Mouse (Mus musculus) T-helper 17 cell (primary cell): ENCODE data around the gene Ifitm10.
"Not testable (repeated sequence)": the region's sequence is repeated elsewhere in the genome, so short reads cannot be mapped to it uniquely, and the experiment has no call there.

ENCODE experiments used
- in situ Hi-C, 2 experiments: fragments of 300-600 bp; cut with MboI, MseI; formaldehyde crosslinking; loops; 1 replicate in 1 of 2; 2 replicates in 1 of 2; pipeline ENCODE4 v1.15.1; 2025; ENCODE audit warnings: high pct_unique_total_duplicates in 2 of 2

Gene Ifitm10

DNA sequence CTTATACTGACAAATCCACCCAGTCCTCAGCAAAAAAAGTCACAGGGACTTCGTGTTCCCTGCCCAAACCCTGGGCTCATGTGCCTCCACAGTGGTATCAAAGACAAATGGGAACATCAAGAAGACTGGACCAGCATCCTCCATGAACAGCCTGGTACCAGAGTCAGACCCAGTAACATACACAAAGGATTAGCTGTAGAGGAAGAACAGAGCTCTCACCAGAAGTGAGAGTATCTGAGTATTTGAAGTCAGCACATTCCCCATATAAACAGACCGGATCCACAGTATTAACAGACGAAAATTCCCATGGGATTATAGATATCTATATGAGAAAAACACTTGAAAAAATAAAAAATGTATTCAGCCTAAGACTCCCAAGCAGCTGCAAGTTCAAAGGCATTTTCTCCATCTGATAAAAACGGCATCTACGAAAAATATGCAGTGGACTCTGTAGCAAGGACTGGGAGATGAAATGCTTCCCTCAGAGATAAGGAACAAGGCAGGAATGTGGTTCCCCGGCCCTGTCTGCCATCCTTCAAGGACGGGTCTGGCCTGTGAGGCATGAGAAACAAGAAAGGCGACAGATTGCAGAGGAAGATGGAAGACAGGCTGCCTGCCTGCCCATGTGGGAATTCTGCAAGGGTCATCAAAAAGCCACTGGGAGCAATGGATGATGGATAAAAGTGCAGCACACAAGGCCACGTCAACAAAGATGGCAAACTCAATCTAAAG lies 46.7 kb downstream of the Ifitm10 start:
- in situ Hi-C loops: no loop called here

DNA sequence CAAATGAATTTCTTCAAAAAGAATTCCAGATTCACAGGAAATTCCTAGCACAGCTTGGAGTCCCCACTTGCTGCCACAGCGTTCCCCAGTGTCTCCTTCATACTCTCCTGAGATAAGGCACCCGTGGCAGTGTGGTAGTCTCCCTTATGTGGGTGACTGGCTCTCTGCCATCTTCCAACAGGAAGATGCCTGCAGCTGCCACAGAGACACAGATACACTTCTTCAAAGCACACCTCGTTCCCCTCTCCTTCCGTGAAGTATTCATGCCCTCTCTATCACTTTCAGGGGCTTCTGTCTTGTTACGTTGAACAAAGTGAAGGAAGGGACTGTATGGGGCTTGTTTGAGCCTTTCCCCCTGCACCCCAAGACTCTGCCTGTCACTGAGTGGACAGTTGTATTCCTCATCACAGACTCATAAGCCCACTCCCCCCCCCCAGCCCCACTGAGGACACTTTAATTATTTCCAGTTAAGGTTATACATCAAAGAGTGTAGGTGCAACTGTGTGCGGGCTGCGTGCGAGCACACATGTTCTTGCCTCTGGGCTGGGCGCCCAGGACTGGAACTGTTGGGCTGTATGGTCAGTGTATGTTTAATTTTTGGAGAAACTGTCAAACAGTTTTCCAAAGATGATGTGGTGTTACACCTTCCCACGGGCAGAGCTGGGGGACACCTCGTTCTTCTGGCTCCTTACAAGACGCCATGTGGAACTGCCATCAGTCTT lies 50.0 kb downstream of the Ifitm10 start:
- in situ Hi-C loops: no loop called here

DNA sequence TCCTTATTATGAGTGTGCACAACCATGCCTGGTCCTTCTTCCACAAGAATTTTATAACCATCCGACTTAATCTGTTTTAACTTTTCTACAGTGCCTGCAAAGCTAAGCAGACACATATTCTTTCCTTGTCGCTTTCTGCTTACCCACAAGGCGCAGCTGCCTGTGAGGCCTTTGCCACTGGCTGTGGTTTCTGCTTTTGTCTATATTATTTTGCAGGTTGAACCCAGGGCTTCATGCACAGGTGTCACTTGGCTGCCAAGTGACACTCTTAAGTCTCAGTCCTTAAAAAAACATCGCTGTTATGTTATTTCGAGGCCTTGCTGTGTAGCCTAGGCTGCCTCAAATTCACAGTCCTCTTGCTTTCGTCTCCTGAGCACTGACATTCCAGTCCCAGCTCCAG lies 50.9 kb downstream of the Ifitm10 start:
- in situ Hi-C loops: no loop called here

- in situ Hi-C loops: not testable (repeated sequence)
These were observed 51.8 kb downstream of the Ifitm10 start for GRCm38 (mm10) chr7:142321637-142322306.

GRCm38 (mm10) chr7:142320906-142321305 lies 52.6 kb downstream of the Ifitm10 start:
- in situ Hi-C loops: no loop called here

GRCm38 (mm10) chr7:142319124-142319523 lies 54.4 kb downstream of the Ifitm10 start:
- in situ Hi-C loops: no loop called here

- in situ Hi-C loops: no loop called here
These were observed 56.3 kb downstream of the Ifitm10 start for GRCm38 (mm10) chr7:142317216-142317615.

DNA sequence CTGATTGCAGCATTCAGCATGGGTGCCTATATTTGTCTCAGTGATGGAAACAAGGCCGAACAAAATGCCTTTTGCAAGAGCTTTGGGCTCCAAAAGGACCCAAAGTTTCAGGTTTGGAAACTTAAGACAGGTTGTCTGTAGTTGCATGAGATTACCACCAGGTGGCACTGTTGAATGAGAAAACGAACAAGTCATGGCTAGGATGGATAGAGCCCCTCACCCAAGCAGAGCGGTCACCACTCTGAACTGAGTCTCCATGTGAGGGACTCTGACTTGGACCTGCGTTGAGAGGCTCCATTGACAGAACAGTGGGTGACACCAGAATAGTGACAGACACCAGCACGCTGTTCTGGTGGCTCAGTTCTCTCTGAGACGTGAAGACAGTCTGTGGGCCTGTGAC lies 57.0 kb downstream of the Ifitm10 start:
- in situ Hi-C loops: no loop called here

DNA sequence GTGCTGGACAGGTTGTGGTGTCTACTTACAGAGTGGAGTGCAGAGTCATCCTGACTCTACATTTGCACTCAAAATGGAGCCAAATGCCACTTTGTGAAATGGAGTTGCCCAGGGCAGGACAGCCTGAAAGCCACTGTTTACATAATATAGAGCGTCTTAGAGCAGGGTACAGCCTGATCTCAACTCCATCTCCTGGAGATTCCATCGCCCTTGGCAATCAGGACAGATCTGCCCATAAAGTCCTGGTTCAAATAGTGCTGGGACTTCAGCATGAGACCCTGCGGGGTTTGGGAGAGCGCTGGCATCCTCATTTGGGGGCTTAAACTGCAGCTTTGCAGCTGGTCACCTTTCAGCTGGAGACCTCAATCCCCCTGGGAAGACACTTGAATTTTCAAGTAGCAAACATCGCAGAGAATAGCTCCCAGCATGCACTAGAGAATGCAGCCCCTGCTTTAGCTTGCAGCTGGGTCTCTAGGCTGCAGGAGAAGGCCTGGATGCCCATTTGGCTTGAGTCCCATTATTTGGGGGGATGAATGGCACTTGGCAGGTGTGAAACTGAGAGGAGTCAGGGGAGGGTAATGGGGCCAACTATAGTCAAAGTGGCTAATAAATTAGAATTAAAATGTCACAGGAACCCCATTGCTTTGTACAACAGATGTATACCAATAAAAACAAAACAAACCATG lies 58.8 kb downstream of the Ifitm10 start:
- in situ Hi-C loops: no loop called here

DNA sequence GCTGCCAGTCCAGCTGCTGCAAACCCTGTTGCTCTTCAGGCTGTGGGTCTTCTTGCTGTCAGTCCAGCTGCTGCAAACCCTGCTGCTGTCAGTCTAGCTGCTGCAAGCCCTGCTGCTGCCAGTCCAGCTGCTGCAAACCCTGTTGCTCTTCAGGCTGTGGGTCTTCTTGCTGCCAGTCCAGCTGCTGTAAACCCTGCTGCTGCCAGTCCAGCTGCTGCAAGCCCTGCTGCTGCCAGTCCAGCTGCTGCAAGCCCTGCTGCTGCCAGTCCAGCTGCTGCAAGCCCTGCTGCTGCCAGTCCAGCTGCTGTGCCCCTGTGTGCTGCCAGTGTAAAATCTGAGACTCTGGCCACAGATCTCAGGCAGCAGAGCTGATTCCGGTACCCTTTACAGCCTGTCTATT lies 69.6 kb downstream of the Ifitm10 start:
- in situ Hi-C loops: not testable (repeated sequence)

DNA sequence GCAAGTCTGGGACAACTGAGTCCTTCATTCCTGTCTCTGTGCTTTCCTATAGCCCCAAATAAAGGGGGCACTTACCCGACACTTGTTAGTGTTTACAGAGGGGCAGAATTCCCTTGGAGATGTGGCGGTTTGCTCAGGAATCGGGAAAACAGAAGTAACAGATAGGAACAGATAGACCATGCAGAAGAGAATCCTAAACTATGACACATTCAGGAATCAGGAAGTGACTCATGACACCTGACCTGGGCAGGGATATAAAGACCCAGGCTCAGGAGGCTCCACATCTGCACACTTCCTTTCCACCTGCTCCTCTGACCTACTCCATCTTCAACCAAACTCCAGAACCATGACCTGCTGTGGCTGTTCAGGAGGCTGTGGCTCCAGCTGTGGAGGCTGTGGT lies 70.3 kb downstream of the Ifitm10 start, which contains the start of gene Krtap5-4:
Gene Krtap5-4 (plus strand): TSS at position 301 of the 400 bp plus-strand sequence.
- in situ Hi-C loops: no loop called here

- in situ Hi-C loops: not testable (repeated sequence)
These were observed 76.5 kb downstream of the Ifitm10 start, which contains the start of gene Krtap5-1 for GRCm38 (mm10) chr7:142297018-142297417. Gene Krtap5-1, minus strand, starts transcription at chr7:142297118.

GRCm38 (mm10) chr7:142296108-142296507 lies 77.4 kb downstream of the Ifitm10 start:
- in situ Hi-C loops: not testable (repeated sequence)

GRCm38 (mm10) chr7:142295418-142295817 lies 78.1 kb downstream of the Ifitm10 start:
- in situ Hi-C loops: no loop called here

GRCm38 (mm10) chr7:142293851-142294250 lies 79.7 kb downstream of the Ifitm10 start:
- in situ Hi-C loops: not testable (repeated sequence)

DNA sequence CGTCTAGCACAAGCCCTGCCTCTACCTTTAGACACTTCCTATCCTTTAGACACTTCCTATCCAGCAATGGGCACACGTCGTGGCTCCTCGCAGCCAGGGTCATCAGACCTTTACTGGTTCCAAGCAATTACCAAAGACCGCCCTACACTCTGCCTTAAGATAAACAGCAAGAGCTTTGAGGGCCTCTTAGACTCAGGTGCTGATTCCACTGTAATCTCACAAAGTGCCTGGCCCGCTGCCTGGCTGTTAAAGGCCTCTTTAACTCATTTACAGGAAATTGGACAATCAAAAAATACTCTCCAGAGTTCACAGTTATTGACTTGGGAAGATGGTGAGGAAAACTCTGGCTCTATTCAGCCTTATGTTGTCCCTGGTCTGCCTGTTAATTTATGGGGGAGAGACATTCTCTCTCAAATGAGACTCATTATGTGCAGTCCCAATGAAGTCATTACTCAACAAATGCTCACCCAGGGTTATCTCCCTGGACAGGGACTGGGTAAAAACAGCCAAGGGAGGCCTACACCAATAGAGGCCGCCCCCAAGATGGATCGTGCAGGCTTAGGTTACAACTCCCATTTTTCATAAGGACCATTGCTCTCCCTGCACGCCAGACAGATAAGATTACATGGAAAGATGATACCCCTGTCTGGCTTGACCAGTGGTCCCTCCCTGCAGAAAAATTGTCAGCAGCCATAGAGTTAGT lies 87.5 kb downstream of the Ifitm10 start:
- in situ Hi-C loops: loop anchor here in 1 of 2 experiments (10.0 kb wide), 1 partner anchor 1241 kb away; no protein-coding TSS in a partner anchor

- in situ Hi-C loops: loop anchor here in 1 of 2 experiments (10.0 kb wide), 1 partner anchor 1240 kb away; no protein-coding TSS in a partner anchor
These were observed 88.3 kb downstream of the Ifitm10 start for GRCm38 (mm10) chr7:142285130-142285835.

- in situ Hi-C loops: loop anchor here in 1 of 2 experiments (10.0 kb wide), 1 partner anchor 1240 kb away; no protein-coding TSS in a partner anchor
These were observed 88.9 kb downstream of the Ifitm10 start for GRCm38 (mm10) chr7:142284615-142285080.

- in situ Hi-C loops: loop anchor here in 1 of 2 experiments (10.0 kb wide), 1 partner anchor 1239 kb away; no protein-coding TSS in a partner anchor
These were observed 89.4 kb downstream of the Ifitm10 start for GRCm38 (mm10) chr7:142284023-142284591.
